Mouse (Mus musculus): ENCODE measurements at regions not wholly inside any gene's neighbourhood (a gene's known extent, or its start where the extent isn't known, plus 50 kb on each side); places are given as distances from the start of the nearest gene placed in this dataset.
A peak's percentile ranks its signal among the peaks of the same experiment; 100 is the strongest.

DNA sequence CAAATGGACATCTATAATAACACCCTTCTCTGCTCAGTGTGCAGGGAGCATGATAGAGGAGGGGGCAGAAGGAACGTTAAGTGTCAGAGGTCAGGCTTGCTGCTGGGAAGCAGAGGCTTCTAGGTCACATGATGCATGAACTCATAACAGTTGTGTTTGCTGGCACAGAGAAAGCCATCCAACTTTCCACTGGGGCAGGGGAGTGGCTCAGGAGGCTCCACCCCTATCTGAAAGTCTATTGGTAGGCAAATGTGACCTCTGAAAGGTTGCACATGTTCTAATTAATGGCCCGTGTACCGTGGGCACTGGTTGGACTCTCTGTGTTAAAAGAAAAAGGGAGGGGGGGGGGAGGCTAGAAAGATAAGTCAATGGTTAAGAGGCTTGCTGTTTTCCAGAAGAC, 224.6 kb downstream of the Slc16a7 start:
- DNase-seq, result no peak

DNA sequence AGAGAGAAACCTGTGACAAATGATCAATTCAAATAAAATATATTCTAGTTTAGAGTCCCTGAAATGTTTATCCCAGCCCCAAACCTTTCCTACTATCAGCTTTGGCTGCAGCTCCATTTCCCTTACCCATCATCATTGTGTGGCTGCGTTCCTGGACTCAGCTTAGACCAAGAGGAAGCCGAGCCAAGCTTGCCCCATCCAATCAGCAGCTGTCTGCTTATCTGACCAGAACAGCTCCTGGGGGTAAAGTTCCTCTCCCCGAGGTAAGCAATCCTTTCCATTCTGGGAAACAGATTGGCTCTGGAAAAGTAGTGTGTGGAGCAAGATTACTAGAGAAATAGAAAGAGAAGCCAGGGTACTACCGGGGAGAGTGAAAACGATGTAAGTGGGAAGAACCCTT, 228.2 kb downstream of the Slc16a7 start:
- peak in 1 of 2 experiments; percentile 3 for DNase-seq

DNA sequence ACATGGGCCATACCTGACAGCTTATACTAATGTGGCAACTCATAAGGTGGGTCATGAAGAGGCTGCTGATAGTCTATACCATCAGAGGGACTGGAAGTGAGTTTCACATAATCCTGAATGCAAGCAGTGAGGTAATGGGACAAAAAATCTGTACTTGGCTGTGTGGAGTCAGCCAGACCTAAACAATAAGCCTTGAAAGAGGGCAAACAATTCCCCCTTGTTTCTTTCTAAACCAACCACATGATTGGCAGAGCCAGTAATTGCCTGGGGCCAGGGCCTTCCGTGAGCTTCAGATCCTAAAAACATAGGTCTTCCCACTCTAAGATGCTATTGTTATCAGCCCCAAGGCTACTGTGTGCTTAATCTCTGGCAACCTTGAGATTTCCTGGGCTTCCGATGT, 240.5 kb downstream of the Slc16a7 start:
- no peak for DNase-seq

DNA sequence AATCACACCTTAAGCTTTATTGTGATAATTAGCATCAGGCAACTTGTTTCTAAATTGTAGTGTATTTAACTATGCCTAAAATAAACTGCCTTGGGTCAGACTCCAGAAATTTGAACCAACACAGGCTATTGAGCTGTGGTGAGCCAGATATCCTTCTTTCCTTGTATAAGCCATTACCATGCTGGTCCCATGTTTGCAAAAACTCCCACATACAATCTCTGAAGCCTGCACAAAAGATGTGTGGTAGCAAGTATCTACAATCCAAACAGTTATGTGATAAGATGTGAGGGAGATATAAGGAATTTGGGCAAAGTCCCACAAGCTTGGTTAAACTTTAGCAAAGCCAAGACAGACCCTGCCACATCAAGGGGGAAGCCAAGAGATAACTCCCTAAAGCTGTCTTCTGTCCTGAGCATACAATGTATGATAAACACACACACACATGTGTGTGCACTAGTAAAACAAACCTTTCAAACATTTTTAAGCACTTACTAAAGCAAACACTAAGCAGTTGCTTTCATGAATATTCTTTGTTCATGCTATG, 242.0 kb downstream of the Slc16a7 start:
- no peak for DNase-seq

DNA sequence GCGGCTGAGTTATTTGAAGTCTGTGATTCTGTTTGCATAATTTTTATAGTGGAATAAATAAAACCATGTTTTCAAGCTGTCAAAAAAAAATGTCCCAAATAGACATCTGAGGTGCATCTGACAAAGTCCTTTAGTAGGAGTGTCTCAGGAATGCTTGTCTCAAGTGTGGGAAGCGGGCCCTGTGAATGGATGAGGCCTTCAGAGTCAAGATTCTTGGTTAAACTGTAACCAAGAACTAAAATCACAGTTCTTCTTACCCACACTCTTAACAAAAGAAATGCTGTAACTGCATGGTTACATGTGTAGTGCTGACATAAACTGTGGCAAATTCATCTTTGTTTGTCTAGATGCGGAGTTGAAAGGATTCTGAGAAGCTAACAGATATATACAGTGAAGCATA, 242.9 kb downstream of the Slc16a7 start:
- no peak for DNase-seq

DNA sequence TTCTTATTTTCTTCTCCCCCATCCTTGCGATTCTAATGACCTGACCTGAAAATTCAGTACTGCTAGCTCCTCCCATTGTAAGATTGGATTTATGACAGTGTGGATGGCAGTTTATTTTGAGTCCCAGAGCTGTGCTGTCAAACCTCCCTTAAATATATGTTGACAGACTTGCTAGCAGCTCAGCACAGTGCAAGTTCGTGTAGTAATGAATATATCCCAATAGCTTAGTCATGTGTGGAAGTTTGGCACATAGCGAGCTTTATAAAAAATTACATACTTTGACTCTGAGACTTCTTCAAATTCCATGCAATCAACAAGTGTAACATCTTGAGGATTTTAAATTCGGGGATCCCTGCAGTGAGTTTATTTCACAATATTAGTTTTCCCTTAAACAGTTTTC, 243.5 kb downstream of the Slc16a7 start:
- no peak for DNase-seq

DNA sequence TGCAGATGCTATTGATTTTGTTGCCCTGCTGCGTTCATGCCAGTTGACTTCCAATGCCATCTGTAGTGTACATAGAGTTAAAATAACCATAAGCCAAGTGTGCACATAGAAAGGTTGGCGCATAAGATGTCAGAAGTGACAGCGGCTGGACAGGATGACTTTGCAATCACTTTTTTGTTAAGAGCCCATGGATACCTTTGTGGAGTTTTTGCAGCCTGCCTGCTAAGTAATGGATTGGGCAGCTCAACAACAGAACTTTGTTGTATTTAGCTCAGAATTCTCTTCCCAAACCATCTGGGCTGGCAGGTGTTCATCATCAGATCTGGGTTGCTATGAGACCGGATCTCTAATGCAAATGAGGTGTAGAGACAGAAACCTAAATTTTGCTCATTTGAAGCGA, 267.5 kb downstream of the Slc16a7 start:
- peak; percentile 5 to 7 for DNase-seq

DNA sequence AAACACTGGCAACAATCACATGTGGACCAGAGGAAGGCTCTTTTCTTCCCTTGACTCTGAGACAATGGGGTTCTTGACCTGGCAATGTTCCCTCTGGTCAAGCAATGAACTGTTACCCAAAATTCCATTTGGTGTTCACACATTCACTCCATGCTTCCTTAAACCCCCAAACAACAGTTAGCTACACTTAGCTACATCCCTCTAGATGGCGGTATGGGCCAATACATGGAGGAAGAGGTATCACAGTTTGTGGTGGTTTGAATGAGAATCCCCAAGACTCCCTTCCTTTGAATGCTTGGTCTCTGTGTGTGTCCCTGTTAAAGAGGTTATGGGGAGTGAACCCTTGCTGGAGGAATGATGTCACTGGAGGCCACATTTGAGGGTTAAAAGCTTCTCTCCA, 274.9 kb downstream of the Slc16a7 start:
- peak; percentile 14 to 19 for DNase-seq

DNA sequence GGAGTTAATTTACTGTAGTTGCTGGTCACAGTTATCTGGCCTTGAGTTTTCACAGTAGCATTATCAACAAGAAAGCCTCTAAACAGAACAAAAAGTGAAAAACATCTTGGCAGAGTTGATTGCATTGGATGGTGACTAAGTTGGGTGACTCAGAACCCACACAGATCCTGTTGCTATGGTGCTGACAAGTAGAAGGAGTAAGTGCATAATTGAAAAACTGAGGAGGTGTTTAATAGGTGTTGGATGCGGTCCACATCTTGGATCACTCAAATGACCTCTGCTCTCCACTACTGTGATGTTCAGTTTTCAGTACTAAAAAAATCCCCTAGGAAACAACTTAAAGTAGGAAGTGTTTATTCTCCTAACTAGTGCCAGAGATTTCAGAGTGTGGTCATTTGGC, 280.3 kb downstream of the Slc16a7 start:
- no peak for DNase-seq

DNA sequence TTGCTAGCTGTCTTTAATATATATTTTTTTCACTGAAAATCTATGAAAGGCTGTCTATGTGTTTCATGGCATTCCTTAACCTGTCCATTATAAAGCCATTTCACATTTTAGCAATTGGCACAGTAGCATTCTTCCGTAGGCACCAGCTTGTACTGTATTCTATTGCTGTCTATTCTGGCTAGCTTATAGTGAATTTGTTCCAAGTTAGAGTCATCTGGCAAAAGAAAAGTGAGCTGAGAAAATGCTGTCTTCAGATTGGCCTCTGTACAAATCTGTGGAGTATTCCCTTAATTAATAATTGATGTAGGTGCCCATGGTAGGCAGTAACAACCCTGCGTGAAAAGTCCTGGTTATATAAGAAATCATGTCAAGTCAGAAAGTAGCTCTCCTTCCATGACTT, 304.3 kb downstream of the Slc16a7 start:
- DNase-seq, result no peak

DNA sequence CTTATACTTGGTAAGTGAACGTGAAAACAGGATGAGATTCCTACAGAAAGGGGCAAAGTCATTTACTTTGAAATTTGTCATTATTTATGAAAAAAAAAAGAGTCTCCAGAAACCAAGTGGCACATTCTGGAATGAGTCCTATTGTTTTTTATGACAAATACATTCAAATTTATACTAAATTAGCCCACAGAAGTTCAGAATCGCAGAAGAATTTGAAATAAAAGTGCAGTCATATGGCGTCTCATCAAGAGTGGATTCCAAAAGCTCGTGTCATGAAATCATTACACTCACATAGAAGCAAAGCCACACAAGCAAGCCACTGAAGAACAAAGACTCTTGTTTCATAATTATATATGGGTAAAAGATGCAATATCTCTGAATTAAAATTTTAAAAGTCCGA, 316.9 kb downstream of the Slc16a7 start:
- no peak for DNase-seq

DNA sequence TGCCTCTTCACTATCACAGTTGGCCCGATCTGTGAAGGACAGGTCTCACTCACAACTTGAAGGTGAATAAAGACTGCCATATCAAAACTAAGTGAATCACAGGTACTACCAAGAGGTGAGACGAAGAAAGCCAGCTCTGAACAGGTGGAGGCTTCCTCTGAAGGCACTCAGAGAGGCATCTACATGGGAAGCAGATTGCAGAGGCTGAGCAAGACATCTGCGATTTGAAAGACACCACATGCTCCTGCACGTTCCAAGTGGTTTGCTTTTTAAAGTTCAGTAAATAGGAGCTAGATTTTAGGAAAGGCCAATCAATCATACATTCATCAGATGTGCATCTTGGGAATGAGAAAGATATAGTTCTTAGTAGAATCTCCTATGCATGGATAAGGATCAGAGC, 319.0 kb downstream of the Slc16a7 start:
- no peak for DNase-seq

DNA sequence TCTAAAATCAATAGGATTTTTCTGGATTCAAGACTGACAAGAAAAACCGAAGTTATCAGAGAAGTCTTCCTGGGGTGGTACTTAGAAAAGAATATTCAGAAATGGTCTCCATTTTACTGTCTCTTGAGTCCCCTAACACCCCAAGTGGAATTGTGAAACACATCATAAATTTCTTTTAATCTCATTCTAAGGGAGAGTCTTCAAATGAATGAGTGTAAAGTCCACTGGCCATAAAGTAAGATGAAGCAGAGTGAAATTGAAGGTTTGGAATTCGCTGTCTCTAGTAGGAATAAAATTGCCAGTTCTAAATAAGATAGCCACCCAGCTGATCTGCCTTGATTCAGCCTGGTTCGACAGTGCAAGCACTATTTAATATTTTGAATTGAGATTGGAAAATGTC, 350.0 kb downstream of the Slc16a7 start:
- no peak for DNase-seq

DNA sequence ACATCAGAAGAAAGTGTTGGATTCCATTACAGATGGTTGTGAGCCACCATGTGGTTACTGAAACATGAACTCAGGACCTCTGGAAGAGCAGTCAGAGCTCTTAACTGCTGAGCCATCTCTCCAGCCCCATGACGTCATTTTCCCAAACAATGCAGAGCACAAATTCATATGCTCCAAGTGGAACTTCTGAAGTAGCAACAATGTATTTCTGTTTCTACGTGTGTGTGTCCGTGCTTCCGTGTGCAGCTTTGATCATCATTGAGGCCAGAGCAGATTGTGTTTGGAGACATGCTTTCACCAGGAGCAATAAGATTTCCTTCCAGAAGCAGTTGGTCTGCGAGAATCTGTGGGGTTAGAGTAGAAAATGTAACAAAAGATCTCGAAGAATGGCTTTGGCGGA, 353.6 kb downstream of the Slc16a7 start:
- DNase-seq, result no peak

DNA sequence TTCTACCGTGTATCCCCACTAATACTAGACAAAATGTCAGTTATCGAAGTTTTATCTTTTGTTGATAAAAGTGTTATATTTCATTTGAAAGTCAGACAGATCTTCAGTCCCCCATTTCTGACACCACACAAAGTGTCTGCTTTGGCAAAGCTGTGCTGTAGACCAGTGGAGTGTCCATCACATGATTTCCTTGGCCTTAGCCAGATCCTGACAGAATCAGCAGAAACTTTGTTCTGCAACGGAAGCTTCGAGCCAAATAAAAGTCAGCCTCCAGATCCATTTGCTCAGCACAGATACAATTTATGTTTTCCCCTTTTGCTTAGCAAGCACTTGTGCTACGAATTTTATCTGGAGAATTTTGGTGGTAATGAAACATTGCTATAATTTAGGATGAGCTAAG, 360.9 kb downstream of the Slc16a7 start:
- DNase-seq, result no peak

DNA sequence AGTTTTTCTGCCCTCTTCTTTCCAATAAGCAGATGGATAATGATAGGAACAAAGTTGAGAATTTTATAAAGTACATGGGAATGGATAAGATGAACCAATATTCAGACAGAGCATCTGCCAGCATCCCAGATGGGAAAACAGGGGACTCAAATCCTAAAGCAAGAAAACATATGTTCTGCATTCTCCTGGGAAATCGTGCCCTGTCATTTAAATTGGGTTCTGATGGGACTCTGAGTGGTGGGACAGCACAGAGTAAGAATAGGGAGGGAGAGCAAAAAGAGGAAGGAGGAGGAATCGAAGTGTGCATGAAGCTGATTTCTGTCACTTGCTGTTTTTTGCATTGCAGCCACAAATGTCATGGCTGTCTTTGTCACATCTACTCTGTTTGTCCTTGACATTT, 362.4 kb downstream of the Slc16a7 start:
- DNase-seq, result no peak

Data from cerebellum, postnatal 14 days (tissue).